Mouse (Mus musculus) stomach, postnatal 0 days (tissue): Measurements from ENCODE around the gene Atxn2.

Source experiments
- CTCF ChIP-seq: IDR thresholded peaks from 2 replicates; pipeline ENCODE4 v1.5.1; 2016; ENCODE audit warnings: antibody characterized with exemption, low read depth, mild to moderate bottlenecking, moderate library complexity
- EP300 ChIP-seq: optimal IDR thresholded peaks from 2 replicates; pipeline ENCODE3; 2016; ENCODE audit warnings: antibody characterized with exemption

DNA sequence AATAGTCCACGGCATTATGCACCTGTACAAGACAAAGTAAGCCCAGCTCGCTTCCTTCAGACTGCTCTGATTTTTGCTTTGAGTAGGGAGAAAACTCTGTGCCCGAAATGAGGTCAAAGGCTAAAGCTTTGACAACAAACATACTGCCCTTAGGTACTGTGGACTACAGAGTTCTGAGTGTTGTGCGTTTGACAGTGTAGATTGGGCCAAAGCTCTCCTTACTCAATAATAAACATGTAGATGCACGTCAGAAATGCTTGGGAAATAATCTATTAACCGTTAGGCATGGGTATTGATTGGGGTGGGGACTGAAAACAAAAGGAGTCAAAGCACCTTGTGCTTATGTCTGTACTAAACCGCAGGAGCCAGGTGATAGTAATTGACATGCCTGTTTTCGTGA lies 47.7 kb upstream of the Atxn2 start:
- TF ChIP-seq CTCF = no peak
- no peak for TF ChIP-seq EP300
